Mouse (Mus musculus) monocyte, adult 2 months (primary cell): ENCODE data around the gene Ciita.

Experiments
- DNase-seq, 2 experiments: peaks; one replicate each; pipeline ENCODE4 v3.0.0; 2022; ENCODE audit warnings: low spot score in 2 of 2, low read depth in 1 of 2

Ciita gene

DNA sequence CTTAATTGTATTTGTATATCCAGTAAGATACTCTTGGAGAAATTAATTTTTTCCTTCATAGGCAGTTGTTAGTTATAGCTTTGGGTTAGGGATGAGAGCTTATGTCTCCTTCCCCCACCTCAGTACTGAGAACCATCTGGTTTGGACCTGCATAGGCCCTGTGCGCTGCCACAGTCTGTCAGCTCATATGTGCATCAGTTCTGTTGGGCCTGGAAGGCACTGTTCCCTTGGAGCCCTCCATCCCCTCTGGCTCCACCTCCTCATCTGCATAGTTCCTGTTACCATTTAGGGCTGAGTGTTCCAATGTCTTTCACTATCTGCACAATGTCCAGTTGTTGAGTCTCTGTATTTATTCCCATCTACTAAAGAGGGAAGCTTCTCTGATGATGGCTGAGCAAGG lies 11.7 kb upstream of the Ciita start:
- DNase-seq, result no peak

DNA sequence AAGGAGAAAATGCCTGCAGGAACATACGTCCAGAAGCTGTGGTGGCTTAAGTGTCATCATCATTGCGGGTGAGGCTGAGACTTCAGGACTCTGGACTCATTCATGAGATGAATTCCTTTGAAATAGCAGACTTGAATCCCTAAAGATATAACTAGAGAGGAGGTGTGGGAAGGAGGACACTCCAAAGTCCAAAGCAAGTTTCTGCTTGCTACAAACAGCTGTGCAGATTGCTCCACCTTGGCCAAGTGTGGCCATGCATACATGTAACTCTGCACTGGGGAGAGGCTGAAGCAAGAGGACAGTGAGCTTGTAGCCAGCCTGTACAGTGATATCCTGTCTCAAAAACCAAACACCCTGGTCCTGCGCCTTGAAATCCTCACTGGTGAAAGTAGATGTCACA lies 7.9 kb upstream of the Ciita start:
- DNase-seq, result no peak

DNA sequence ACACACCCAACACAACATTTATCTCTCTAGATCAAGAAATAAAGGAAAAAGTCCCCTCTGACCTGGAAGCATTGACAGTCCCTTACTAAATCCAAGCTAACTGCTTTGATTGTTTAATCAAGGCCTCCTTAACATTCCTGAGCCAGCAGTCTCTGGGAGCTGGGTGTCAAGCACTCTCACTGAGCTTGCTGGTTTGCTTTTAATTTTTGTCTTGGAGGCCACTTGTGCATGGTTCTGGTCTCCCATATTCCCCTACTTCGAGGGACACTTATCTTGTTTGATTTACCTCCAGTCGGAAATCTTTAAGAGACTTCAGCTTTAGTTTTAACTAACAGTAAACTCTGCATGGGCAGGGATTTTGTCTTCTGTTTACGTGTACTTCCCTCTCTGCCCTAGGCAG lies 4.9 kb upstream of the Ciita start:
- no peak for DNase-seq

DNA sequence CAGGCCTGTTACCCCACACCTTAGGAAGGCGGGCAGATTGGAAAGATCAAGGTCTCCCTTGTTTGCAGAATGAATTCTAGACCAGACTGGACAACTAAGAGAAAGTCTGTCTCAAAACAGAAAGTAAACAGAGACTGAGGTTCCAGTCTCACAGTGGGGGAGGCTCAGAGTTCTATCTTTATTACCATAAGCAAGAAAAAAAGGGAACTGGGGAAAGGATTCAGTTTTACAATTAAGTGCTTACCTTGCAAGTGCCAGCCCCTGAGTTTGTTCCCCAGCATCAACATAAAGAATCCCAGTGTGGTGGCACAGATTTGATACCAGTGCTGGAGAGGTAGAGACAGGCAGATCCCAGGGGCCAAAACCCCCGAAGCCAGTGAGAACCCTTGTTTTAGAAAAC lies 3.9 kb upstream of the Ciita start:
- no peak for DNase-seq

DNA sequence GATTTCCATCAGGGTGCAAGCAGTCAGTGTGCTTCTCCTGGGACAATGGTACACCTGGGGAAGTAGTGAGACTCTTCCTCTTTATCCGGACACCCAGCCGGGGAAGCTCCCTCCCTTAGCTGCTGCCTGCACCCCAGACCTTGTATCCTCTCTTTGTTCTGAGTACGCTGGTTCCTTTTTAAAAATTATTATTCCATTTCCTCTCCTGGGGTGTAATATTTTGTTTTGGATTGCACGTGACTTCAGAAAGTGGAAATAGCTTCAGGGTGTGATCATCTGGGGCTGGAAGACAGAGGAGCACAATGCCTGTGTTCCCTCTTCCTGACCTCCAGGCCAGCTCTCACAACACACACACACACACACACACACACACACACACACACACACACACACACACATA lies 2.5 kb downstream of the Ciita start:
- no peak for DNase-seq

DNA sequence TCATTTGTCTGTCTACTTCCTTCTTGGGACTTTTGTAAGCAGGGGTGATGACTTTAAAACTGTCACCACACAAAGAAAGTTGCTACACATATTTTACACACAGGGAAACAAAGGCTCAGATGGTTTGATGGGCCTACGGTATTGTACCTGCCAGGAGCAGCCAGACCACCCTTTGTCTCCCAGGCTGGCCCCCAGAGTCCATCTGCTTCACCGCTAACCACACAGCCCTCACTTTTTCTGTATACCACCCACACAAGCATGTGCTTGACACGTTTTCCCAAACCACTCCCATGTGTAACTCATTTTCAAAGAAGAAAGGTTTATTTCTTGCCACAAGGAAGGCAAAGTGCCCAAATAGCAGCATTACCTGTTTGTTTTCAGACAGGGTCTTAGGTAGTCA lies 7.1 kb downstream of the Ciita start:
- DNase-seq, result no peak

DNA sequence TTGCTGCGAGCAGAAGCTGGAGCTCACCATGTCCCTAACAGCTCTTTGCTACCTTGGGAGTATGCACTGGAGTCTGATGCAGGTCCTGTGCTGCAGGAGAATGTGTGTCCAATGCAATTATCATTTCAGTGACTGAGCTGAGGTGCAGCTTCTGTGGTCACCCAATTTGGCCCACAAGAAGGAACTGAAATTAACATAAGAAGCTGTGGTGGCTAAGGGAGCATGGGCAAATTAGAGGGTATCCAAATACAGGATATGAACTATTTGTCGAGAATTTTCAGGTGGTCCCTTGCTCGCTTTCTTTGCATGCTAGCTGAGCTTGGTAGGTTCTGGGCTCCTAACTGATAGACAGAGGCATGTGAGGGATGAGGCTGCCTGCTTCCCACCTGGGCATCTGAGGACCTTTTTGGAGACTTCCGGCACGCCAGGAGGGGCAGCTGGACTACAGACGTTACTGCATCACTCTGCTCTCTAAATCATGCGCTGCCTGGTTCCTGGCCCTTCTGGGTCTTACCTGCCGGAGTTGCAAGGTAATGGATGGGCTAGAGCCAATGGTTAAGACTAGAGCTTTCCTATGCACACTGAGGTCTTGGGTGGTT lies 8.1 kb downstream of the Ciita start:
- DNase-seq, result no peak

DNA sequence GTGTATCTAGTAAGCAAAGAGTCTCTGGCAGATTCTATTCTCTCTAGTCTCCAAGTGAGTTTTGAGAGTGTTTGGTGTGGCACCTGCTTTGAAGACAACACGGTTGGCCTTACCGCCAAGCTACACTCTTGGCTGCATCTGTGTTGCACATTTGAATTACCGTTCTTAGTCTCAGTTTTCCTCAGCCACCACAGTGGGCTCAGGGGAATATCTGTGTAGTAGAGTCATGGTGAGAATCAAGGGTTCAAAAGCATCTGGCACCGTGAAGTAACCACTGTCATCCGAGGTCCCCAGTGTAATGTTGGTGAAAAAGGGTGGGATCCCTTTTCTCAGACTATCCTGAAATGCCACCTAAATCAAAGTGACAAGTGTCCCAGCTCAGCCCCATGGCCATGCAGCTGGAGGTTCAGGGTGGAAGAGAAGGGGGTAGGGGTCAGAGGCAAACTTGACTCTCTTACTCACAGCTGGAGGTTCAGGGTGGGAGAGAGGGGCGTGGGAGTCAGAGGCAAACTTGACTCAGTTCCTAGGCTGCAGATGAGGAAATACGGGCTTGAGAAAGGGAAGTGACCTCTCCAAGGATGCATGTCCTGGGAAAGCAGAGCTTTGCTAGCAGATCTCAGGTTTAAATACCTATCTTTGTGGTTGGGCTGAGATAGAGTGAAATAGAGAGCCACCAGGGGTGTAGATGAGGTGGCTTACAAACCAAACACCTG lies 9.1 kb downstream of the Ciita start:
- DNase-seq, result no peak

DNA sequence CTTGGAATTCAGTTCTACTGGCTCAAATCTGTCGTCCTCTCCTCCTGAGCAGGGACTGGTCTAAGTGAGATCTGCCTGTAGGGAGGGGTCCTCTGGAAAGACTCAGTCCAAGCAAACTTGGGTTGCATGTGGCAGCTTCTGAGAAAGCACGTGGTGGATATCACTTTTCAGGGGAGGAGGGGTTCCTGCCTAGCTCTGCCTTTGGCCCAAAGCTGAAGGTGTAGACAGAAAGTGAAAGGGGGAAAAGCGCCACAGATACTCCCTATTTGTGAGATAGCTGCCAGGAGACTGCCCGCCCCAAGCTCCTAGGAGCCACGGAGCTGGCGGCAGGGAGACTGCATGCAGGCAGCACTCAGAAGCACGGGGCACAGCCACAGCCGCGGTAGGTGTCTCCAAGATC lies 9.6 kb downstream of the Ciita start:
- DNase-seq, result no peak

DNA sequence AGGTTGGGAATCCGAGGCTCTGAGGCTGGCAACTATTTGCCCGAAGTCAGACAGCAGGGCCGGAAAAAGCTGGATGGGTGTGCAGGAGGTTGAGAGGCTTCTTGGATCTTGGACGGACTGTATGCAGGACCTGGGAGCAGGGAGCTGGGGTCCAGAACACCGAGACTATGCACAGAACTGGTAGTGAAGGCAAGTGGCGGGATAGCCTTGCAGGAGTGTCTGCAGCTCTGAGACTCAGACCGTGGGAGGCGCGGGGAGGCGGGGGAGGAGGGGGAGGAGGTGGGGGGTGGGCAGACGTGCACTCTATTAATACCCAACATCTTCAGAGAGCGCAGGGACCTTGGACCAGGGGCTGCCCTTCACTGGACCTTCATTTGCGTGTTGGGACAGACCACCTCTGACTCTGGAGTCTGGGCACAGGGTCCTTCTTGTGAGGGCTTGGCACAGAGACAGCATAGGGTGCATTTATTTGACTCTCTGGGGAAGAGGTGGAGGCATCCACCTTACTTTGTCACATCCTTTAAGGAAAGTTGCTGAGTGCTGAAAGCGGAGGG lies 10.1 kb downstream of the Ciita start:
- no peak for DNase-seq

DNA sequence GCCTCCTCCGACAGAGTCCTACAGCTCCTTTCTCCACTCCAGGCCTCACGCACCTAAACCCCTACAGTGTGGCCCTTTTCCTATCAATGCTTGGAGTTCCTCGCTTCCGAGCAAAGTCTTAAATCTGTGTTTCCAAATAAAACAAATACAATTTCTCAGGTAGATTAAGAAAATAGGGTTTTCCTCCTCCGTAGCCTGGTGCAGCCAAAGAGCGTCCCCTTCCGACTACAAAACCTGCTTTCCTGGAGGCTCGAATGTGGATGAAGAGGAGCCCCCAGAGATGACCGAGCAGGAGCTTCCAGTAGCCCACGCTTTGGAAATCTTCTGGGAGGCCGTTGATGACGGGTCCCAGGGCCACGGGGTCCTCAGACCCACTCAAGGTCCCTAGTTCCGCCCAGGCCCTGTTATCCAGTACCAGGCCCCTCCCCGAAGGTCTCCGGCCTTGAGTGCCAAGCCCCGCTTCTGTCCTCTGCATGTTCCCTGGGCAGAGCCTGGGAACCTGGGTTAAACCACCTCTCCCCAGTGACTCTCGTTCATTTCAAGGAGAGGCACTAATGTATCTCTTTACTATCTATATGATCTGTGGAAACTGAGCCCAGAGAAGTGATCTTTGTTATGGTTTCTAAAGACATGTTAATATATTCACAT lies 10.8 kb downstream of the Ciita start:
- DNase-seq, result no peak

DNA sequence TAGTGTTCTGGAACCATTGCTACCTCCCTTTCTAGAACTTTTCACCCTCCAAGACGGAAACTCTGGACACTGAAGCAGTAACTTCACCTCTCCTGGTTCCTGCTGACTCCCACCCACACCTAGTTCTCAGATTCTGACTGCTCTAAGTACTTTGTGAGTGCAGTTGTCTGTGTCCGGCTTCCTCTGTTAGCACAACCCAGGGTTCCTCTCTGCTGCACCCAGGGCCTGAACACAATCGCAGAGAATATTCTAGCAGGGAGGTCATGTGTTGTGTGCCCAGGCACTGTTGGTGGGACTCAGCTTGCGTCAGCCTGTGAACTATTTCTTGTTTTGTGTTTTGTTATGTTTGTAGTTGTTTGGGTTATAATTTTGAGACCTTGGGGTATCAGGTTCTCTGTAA lies 11.9 kb downstream of the Ciita start:
- no peak for DNase-seq

DNA sequence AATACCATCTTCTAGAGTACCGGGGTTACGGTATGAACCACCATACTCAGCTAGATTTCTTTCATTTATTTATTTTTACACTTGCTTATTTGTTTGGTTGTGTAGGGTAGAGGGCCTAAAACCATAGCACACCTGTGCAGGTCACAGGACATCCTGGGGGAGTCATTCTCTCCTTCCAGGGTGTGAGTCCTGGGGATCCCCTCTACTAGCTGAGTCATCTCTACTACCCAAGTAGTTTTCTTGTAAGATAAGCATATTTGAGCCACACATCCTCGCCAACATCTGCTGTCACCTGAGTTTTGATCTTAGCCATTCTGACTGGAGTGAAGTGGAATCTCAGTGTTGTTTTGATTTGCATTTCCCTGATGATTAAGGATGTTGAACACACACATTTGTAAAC lies 12.7 kb downstream of the Ciita start:
- no peak for DNase-seq

DNA sequence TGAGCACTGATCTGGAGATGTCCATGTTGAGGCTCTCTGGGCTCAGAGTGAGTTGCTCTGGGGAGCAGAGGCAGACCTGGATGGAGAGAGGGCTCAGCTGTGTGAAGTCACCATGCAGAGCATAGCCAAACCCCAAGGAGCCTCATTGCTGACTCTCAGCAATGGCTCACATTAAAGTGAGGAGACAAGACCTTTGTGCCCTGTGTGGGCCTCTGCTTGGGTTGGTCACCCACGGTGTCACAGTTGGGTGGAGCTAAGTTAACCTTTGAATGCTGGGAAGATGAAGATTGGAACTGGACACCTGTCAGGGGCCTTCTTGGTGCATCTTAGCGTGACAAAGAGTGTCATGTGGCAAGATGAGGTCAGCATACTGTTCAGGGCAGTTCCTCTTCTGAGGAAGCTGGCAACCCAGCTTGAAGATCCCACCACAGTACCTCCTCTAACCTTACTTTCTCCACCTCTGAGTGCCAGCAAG lies 16.0 kb downstream of the Ciita start:
- DNase-seq, result no peak

DNA sequence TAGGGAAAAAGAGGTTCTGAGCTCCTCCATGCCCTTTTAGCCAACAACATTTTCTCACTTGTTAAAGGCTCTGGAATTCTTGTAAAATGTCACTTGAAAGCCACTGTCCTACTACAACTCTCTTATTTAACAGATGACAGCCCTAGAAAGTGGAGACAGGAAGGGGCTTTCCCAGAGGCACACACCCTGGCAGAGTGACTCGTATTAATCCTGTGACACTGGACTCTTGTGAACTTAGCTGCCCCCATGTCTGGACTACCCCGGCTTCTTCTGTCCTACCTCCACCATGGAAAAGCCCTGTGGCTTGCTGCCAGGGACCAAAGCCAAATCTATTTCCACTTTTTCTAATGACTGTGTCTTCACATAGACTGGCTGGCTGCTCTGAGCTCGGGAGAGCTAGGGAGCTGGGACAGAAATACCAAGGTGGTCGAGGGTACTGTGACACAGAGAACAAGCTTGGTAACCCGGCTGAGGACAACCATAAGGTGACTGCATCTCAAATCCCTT lies 18.3 kb downstream of the Ciita start:
- no peak for DNase-seq

DNA sequence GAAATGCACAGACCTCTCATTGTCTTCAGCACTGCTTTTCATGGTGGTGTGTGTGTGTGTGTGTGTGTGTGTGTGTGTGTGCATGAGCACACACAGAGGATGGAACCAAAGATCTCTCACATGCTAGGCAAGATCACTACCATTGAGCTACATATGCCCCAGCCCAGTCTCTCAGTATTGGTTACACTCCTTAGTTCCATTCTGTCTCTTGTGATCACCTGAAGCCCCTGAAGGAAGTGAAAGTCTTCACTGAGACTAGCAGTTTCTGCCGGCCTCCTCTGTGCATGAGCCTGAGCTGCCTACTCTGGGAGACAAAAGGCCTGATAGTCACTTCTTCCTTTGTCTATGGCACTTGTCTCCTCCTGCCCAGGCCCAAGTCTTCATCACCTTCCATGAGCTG lies 19.3 kb downstream of the Ciita start:
- DNase-seq, result no peak

DNA sequence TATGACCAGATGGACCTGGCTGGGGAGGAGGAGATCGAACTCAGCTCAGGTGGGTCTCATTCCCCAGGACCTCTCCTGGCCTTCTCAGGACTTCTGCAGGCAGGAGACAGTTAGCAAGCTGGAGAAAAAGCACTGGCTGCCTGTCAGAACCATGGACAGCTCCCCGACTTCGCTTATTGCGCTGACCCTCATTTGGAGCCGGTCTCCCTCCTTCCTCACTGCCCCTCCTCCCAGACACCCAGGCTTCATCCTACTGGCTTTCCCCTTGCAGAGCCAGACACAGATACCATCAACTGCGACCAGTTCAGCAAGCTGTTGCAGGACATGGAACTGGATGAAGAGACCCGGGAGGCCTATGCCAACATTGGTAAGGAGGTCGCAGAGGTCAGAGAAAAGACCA lies 22.0 kb downstream of the Ciita start:
- DNase-seq, result no peak

DNA sequence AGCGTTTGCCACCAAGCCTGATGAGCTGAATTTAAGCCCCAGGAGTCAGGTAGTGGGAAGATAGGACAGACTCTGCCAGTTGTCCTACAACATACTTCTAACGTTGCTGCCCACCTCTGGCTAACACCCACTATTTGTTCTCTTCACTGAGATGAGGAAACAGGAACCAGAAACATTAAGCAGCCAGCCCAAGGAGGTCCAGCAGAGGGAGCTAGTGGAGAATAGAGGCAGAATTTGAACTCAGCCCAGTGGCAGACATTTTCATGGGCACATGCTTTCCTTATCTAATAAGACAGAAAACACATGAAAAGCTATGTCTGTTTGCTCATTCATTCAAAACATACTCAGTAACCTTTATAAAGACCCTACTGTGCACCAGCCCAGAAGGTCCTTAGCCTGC lies 23.2 kb downstream of the Ciita start:
- DNase-seq, result no peak

DNA sequence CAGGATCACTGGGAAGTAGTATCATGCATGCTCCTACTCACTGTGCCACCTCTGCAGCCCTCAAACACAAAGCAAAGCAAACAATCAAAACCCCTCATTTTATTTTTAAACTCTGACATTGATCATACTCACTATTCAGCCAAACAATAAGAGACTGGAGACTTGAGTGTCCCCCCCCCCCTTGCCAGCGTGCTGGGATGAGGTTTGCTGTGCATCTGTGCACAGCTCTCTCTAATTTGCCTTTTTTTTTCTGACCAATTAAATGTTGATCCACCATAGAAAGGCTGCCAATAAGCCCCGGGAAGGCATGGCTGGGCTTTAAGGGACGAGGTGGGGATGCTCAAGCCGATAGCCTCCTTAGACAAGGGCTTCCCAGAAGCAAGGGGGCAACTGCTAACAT lies 27.6 kb downstream of the Ciita start:
- no peak for DNase-seq

DNA sequence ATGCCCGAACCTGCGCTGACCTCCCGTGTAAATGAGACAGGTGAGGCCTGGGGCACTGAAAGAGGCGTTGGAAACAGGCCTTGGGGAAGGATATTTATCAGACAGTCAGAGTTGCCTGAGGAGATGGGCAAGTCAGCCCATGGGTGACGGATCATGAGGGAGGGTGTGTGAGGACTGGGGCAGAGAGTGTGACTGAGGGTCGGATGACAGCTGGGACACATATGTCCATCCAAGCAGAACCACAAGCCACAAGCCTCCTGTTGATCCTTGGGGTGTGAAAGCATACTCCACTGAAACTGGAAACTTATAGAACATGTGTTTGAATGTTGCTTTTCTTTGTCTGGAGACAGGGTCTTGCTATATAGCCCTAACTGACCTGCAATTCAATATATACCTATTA lies 28.8 kb downstream of the Ciita start:
- DNase-seq, result no peak

DNA sequence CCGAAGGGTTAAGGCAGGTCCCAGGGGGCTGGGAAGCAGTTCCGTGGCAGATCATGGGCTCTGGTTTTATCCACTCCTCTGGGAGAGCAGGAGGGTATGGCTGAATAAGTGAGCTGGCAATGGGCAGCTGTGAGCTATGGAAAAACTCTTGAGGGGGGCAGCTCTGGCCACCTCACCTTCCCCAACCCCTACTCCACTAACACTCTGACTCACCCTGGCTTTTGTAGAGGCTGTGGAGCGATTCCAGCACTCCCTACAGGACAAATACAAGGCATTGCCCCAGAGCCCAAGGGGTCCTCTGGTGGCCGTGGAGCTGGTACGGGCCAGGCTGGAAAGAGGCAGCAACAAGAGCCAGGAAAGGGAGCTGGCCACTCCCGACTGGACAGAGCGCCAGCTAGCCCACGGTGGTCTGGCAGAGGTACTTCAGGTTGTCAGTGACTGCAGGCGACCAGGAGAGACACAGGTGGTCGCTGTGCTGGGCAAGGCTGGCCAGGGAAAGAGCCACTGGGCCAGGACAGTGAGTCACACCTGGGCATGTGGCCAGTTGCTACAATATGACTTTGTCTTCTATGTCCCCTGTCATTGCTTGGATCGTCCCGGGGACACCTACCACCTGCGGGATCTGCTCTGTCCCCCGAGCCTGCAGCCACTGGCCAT lies 30.7 kb downstream of the Ciita start:
- DNase-seq, result no peak

DNA sequence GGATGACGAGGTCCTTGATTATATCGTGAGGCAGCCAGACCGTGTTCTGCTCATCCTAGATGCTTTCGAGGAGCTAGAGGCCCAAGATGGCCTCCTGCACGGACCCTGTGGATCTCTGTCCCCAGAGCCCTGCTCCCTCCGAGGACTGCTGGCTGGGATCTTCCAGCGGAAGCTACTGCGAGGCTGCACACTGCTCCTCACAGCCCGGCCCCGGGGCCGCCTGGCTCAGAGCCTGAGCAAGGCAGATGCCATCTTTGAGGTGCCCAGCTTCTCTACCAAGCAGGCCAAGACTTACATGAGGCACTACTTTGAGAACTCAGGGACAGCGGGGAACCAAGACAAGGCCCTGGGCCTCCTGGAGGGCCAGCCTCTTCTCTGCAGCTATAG lies 31.3 kb downstream of the Ciita start:
- no peak for DNase-seq
